Mouse (Mus musculus): ENCODE measurements around the gene Ppp4c.

DNA sequence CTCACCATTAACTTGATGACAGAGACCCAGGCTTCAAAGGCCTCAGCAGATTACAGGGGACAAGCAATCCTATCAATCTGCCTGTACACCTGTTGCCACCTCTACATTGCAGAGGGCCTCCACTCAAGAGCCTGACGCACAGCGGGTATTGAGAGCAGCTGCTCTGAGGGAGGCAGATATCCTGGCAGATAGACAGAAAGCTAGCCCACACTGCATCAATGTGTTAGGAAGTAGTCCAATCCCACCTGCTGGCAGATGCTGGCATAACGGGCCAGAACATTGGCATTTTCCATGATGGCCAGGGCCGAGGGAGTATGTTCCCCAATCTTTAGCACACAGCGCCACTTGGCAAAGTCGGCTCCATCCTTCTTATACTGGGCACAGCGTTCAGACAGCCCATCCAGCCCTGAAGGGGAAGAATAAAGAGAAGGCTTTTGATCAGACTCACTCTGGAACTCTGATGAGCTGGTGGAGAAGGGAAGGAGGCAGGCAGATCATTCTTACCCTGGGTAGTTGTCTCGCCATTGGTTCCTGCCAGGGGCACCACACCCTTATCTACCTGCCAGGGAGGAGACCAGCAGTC is 4.1 kb upstream of the Ppp4c start:
- TF ChIP-seq HCFC1 (IDR thresholded peaks at IDR 0.05; ENCODE audit: borderline replicate concordance, insufficient read depth, low read length) (no peak), MAFK (IDR thresholded peaks at IDR 0.05; ENCODE audit: insufficient read depth, low read depth, low read length) (no peak)
